Mouse (Mus musculus) neural tube, embryonic 13.5 days (tissue): ENCODE measurements around the gene Igdcc3. TPM values are rescaled to one million over a fixed set of nuclear protein-coding genes. Genes with fewer than 3 reads are reported as not detected.
"Not testable (repeated sequence)": the region's sequence is repeated elsewhere in the genome, so short reads cannot be mapped to it uniquely, and the experiment has no call there.

Experiments used
- ATAC-seq: fragments of 200-750 bp; cut with Nextera tagmentation; 2 replicates; pipeline ENCODE4 v1.8.0; 2017; ENCODE audit warnings: low read depth, mild to moderate bottlenecking, moderate TSS enrichment, moderate library complexity
- H3K27ac ChIP-seq: fragments of 300-500 bp; sonication (generic); replicated peaks from 2 replicates; pipeline ENCODE4 v1.5.1; 2015; ENCODE audit warnings: moderate library complexity, mild to moderate bottlenecking, inconsistent platforms
- H3K27me3 ChIP-seq: fragments of 300-500 bp; sonication (generic); 2 replicates; pipeline ENCODE4 v1.6.1; 2015; ENCODE audit warnings: mild to moderate bottlenecking, inconsistent platforms
- H3K36me3 ChIP-seq: fragments of 300-500 bp; sonication (generic); 2 replicates; pipeline ENCODE4 v1.6.1; 2015; ENCODE audit warnings: mild to moderate bottlenecking, inconsistent platforms
- H3K4me1 ChIP-seq: fragments of 300-500 bp; sonication (generic); replicated peaks from 2 replicates; pipeline ENCODE4 v1.6.1; 2015; ENCODE audit warnings: inconsistent platforms
- H3K4me2 ChIP-seq: fragments of 300-500 bp; sonication (generic); 2 replicates; pipeline ENCODE4 v1.6.1; 2015; ENCODE audit warnings: inconsistent platforms, mild to moderate bottlenecking, moderate library complexity
- H3K4me3 ChIP-seq: fragments of 300-500 bp; sonication (generic); 2 replicates; pipeline ENCODE4 v1.5.1; 2015; ENCODE audit warnings: mild to moderate bottlenecking, inconsistent platforms
- H3K9ac ChIP-seq: fragments of 300-500 bp; sonication (generic); 2 replicates; pipeline ENCODE4 v1.6.1; 2015; ENCODE audit warnings: moderate library complexity, mild to moderate bottlenecking, inconsistent platforms
- H3K9me3 ChIP-seq: fragments of 300-500 bp; sonication (generic); 2 replicates; pipeline ENCODE4 v1.6.1; 2016; ENCODE audit warnings: inconsistent platforms
- WGBS: fragments of 180-500 bp; shearing (Covaris S2); methylation state at CpG from one replicate; pipeline ENCODE4 v1.1.7; 2015; 5-methylcytosine and 5-hydroxymethylcytosine counted together
- polyA plus RNA-seq: library from polyadenylated mRNA; unstranded; fragments of >200 nt; fragmentation: Nextera tagmentation; extraction: Ambion mirVana; gene quantifications from 2 replicates; pipeline ENCODE4 v1.2.1, GENCODE M21; 2015

The Igdcc3 gene
- polyA plus RNA-seq, 1 experiment from 2014 or later: 12.9 TPM

DNA sequence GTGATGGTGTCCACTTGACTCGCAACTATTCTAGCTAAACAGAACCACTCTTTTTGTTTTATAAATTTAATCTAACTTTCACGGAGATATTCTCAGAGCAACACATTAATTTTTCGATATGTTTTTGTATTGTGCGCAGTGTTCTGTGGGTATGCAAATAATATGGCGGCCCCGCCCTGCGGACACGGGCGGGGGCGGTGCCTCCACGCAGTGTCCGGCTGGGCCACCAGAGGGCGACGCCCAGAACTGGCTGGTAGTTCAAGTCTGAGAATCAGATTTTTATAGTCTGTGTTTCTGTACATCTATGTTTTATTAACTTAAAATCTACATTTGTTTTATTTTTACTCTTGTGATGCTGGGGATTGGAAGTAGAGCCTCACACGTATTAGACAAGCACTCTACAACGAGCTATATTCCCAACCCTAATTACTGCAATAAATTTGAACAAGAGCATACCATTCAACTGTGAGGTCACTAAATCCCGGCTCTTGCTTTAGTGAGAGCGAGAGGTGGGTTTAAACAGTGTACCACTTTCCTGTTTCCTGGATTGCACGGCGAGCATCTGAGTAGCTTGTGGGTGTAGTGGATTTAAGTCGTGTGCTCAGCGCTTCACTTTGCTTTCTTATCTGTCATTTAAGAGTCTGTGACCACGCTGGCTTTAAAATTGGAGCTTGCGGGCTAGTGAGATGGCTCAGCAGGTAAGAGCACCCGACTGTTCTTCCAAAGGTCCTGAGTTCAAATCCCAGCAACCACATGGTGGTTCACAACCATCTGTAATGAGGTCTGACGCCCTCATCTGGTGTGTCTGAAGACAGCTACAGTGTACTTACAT is 56.0 kb downstream of the Igdcc3 start:
- Histone ChIP-seq H3K36me3 (no peaks in the 10 kb centered on the region), H3K9ac (peak overlapping the region; percentile 38; the same call in 1 of the 2 replicates), H3K4me2 (peak overlapping the region; percentile 41), H3K27me3 (no peaks in the 10 kb centered on the region), H3K9me3 (no peaks in the 10 kb centered on the region), H3K27ac (peak overlapping the region; percentile 85), H3K4me3 (peak overlapping the region; percentile 20; the same call in 1 of the 2 replicates), H3K4me1 (peaks cover 31% of the 10 kb centered on the region)
- peak; percentile 58 for ATAC-seq
- 16% methylated on average over 26 of the region's 26 CpGs for WGBS

GRCm38 (mm10) chr9:65197826-65198225 is 56.8 kb downstream of the Igdcc3 start:
- Histone ChIP-seq H3K36me3 (no peaks in the 10 kb centered on the region), H3K27me3 (no peaks in the 10 kb centered on the region), H3K4me1 (peaks cover 24% of the 10 kb centered on the region), H3K9ac (no peak overlapping the region), H3K9me3 (no peaks in the 10 kb centered on the region), H3K4me2 (no peak overlapping the region), H3K4me3 (no peak overlapping the region), H3K27ac (no peak overlapping the region)
- WGBS: 87% methylated on average over 6 of the region's 6 CpGs
- ATAC-seq: no peak

GRCm38 (mm10) chr9:65199723-65200122 is 58.7 kb downstream of the Igdcc3 start:
- WGBS: 60% methylated on average over 7 of the region's 7 CpGs
- no peaks in the 10 kb centered on the region for H3K27me3 ChIP-seq
- H3K36me3 ChIP-seq: no peaks in the 10 kb centered on the region
- 0 out of 2 replicates have a peak overlapping the region, but pooled peaks have one; percentile 11 for H3K27ac ChIP-seq
- H3K9ac ChIP-seq: no peak overlapping the region
- no peaks in the 10 kb centered on the region for H3K9me3 ChIP-seq
- no peak overlapping the region for H3K4me3 ChIP-seq
- H3K4me2 ChIP-seq: no peak overlapping the region
- no peak for ATAC-seq
- peaks cover 23% of the 10 kb centered on the region for H3K4me1 ChIP-seq

- Histone ChIP-seq H3K4me2 (no peak overlapping the region), H3K9me3 (no peaks in the 10 kb centered on the region), H3K4me3 (no peak overlapping the region), H3K36me3 (no peaks in the 10 kb centered on the region), H3K27me3 (no peaks in the 10 kb centered on the region), H3K4me1 (peaks cover 14% of the 10 kb centered on the region), H3K27ac (peak overlapping the region; percentile 11; the same call in 1 of the 2 replicates), H3K9ac (no peak overlapping the region)
- 77% methylated on average over 1 of the region's 1 CpGs for WGBS
- ATAC-seq: no peak
These were observed 59.6 kb downstream of the Igdcc3 start for GRCm38 (mm10) chr9:65200606-65201005.

DNA sequence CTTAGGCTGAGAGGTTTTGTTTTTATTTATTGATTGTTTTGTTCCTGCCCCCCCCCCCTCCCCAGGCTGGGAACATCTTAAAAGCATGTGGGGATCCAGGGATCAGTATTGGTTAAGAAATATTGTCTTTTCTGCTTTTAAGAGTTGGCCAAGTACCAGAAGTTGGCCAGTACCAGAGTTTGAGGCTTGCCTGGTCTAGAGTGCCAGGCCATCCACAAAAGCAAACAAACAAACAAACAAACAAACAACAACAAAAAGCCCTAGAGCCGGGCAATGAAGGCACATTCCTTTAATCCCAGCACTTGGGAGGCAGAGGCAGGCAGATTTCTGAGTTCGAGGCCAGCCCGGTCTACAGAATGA is 60.0 kb downstream of the Igdcc3 start:
- 52% methylated on average over 3 of the region's 3 CpGs for WGBS
- Histone ChIP-seq H3K27me3 (no peaks in the 10 kb centered on the region), H3K27ac (peak overlapping the region; percentile 84), H3K4me2 (no peak overlapping the region), H3K9ac (no peak overlapping the region), H3K36me3 (no peaks in the 10 kb centered on the region), H3K9me3 (no peaks in the 10 kb centered on the region), H3K4me1 (peaks cover 10% of the 10 kb centered on the region), H3K4me3 (no peak overlapping the region)
- no peak for ATAC-seq

DNA sequence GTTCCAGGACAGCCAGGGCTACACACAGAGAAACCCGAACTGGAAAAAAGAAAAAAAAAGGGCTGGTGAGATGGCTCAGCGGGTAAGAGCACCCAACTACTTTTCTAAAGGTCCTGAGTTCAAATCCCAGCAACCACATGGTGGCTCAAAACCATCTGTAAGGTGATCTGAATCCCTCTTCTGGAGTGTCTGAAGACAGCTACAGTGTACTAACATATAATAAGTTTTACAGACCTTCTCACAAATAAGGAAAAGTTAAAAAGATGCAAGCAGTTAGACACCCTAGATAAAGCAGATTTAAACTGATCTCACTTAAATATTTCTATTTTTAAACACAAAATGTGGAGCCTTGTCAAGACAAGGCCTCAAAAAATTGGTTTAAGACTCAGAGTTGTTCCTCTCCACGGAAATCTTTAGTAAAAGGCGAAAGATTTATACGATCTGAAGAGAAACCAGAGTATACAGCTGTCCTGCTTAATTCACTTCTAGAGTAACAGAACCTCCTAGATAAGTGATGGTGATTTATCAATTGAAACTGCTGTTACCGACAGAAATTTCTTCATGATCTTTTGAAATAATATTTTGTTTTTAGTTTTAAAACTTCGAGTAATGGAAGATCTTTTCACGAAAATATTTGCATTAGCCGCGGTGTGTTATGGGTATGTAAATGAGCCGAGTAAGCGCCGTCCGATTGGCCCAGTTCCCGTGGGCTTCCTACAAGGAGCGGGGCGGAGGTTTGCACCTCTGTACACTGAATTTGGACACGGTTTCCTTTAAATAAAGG is 60.6 kb downstream of the Igdcc3 start:
- H3K9ac ChIP-seq: peak overlapping the region; percentile 72
- no peaks in the 10 kb centered on the region for H3K36me3 ChIP-seq
- peak overlapping the region; percentile 55 for H3K4me2 ChIP-seq
- under 1% methylated on average over 18 of the region's 18 CpGs for WGBS
- H3K27ac ChIP-seq: peak overlapping the region; percentile 84
- no peaks in the 10 kb centered on the region for H3K9me3 ChIP-seq
- H3K4me1 ChIP-seq: peaks cover 6% of the 10 kb centered on the region
- no peaks in the 10 kb centered on the region for H3K27me3 ChIP-seq
- ATAC-seq: peak; percentile 91
- peak overlapping the region; percentile 41 for H3K4me3 ChIP-seq

- ATAC-seq: peak; percentile 30; the same call in 1 of the 2 replicates
- Histone ChIP-seq H3K9ac (peak overlapping the region; percentile 72), H3K4me3 (peak overlapping the region; percentile 41), H3K4me2 (peak overlapping the region; percentile 55), H3K27me3 (no peaks in the 10 kb centered on the region), H3K27ac (peak overlapping the region; percentile 84), H3K4me1 (peaks cover under 1% of the 10 kb centered on the region; the same call in 1 of the 2 replicates), H3K36me3 (no peaks in the 10 kb centered on the region), H3K9me3 (no peaks in the 10 kb centered on the region)
- 22% methylated on average over 11 of the region's 11 CpGs for WGBS
These were observed 61.3 kb downstream of the Igdcc3 start for GRCm38 (mm10) chr9:65202165-65202754.

DNA sequence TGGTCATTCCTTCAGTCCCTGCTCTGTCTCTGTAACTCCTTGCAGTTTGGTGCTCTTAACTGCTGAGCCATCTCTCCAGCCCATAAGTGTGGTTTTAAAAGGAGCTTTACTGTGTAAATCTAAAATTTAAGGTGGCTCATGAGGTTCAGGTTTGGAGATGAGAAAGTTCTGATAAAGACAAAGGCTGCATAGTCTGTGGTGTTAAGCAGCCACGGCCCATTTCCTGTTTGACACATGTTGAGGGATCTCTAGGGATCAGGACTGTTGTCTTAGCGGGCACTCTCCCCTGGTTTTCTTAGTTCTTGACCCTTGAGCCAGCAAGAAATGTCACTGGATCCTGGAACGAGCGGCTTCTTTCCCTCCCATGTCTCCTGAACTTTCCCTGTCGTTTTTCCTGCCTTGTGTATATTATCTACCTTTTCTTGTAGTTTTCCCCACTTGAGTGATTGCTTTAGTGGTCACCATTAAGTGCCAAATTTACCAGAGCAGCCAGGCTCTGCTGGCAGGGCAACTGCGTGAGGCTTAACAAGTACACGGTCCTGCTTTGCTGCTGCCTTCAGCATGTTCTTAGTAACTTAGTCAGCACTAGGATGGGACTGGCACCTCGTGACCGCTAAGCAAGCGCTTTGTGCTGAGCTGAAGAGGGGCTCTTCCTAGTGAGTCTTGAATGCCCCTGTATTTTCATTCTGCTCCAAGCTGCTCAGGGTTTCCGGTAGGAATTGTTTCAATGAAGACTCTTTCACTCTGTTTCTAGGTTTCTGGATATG is 64.2 kb downstream of the Igdcc3 start:
- Histone ChIP-seq H3K36me3 (no peaks in the 10 kb centered on the region), H3K4me2 (no peak overlapping the region), H3K9me3 (no peaks in the 10 kb centered on the region; the same call in 1 of the 2 replicates), H3K4me3 (no peak overlapping the region), H3K9ac (no peak overlapping the region), H3K27ac (no peak overlapping the region), H3K4me1 (no peaks in the 10 kb centered on the region), H3K27me3 (no peaks in the 10 kb centered on the region)
- no peak for ATAC-seq
- 70% methylated on average over 11 of the region's 11 CpGs for WGBS

GRCm38 (mm10) chr9:65207041-65207815 is 66.2 kb downstream of the Igdcc3 start:
- ATAC-seq, H3K4me2 ChIP-seq, H3K36me3 ChIP-seq, H3K27ac ChIP-seq, H3K4me3 ChIP-seq, H3K27me3 ChIP-seq, H3K4me1 ChIP-seq, H3K9ac ChIP-seq, H3K9me3 ChIP-seq: not testable (repeated sequence)
- 90% methylated on average over 9 of the region's 9 CpGs for WGBS

DNA sequence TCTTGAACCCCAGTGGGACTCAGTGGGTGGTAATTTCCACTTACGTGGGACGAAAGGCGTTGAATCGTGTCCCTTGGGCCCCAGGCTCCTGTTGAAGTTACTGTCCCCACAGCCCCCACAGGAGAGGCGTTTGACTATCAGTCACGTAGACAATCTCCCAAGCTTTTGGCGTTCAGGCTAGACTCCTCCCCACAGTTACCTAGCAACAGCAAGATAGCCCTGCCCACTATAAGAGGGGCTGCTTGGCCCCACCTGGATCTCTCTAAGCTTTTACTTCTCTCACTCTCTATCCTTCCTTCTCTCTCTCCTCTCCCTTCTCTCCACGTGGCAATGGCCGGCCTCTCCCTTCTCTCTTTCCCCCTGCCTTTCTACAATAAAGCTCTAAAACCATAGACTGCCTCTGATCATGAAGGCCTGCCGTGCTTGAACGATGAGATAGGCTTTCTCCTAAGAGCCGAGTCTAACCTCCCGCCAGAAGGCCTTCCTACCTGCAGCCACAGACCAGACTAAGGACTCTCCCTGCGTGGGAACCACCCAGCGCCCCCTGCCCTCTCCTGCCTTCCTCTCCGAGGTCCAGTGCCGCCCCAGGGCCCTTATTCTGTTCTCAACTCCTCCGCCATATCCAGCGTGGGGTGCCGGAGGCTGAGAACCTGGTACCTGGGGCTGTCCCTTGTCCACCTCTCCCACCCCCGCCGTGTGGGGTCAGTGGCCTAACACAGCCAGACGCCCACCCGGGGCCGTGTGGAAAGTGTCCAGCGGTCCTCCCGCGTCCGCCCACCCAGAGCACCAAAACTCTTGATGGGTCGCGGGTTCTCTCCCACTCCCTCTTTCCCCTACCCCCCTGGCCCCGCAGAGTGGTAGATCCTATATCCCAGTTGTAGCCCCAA is 67.5 kb downstream of the Igdcc3 start:
- ATAC-seq: no peak
- WGBS: 88% methylated on average over 32 of the region's 32 CpGs
- Histone ChIP-seq H3K27ac (no peak overlapping the region), H3K9ac (no peak overlapping the region), H3K36me3 (no peaks in the 10 kb centered on the region), H3K4me3 (no peak overlapping the region), H3K4me1 (no peaks in the 10 kb centered on the region), H3K9me3 (no peaks in the 10 kb centered on the region; the same call in 1 of the 2 replicates), H3K27me3 (no peaks in the 10 kb centered on the region), H3K4me2 (no peak overlapping the region)
